Mouse (Mus musculus): ENCODE results near the gene Syce1l.

The Syce1l gene

GRCm38 (mm10) chr8:113673300-113673699 is 30.3 kb downstream of the Syce1l start:
- DNase-seq = no peak

- DNase-seq = no peak
These were observed 31.6 kb downstream of the Syce1l start for GRCm38 (mm10) chr8:113674611-113675010.

GRCm38 (mm10) chr8:113675281-113675680 is 32.3 kb downstream of the Syce1l start:
- no peak for DNase-seq

GRCm38 (mm10) chr8:113676811-113677210 is 33.8 kb downstream of the Syce1l start:
- no peak for DNase-seq

GRCm38 (mm10) chr8:113679361-113679760 is 36.3 kb downstream of the Syce1l start:
- no peak for DNase-seq

GRCm38 (mm10) chr8:113687889-113688542 is 45.0 kb downstream of the Syce1l start:
- no peak for DNase-seq

GRCm38 (mm10) chr8:113688543-113688915 is 45.5 kb downstream of the Syce1l start:
- DNase-seq = no peak

- no peak for DNase-seq
These were observed 48.8 kb downstream of the Syce1l start for GRCm38 (mm10) chr8:113691622-113692343.

GRCm38 (mm10) chr8:113704968-113705367 is 62.0 kb downstream of the Syce1l start:
- no peak for DNase-seq

Data from B cell, adult 2 months (primary cell).